Mouse (Mus musculus) E14TG2a.4 (cell line): Measurements from ENCODE around the gene Cntnap1.

Source experiments
- CTCF ChIP-seq: conservative IDR thresholded peaks from 2 replicates; pipeline ENCODE4 v1.5.1; 2014; ENCODE audit warnings: low read length
- POU5F1 ChIP-seq: IDR thresholded peaks from 2 replicates; pipeline ENCODE4 v1.6.1; 2014; ENCODE audit warnings: low read length, borderline replicate concordance

DNA sequence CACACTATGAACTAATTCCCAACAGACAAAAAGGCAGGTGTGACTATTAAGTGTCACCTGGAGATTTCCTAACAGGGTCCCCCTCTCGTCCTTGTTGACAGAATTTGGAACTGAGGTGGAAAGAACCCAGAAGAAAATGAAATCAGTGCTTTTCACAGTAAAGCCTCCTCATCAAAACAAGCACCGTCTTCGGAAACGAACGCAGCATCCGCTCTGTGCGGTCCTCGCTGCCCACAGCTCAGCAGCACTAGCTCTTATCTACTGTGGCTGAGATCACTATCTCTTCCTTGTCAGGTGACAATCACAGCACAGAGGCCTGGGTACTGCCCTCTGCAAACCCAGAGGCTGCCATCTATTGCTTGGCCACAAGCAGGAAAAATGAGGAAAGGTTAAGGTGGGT is 25.9 kb downstream of the Cntnap1 start:
- TF ChIP-seq CTCF (no peak), POU5F1 (no peak)
